Mouse (Mus musculus): ENCODE data around the gene Cops7a. TPM values are rescaled to one million over a fixed set of nuclear protein-coding genes. Genes with fewer than 3 reads are reported as not detected.

The Cops7a gene
- polyA plus RNA-seq, 1 experiment from 2014 or later = 163 TPM

Other genes with a start within 250 kb of the Cops7a start
- 12.5 and 13.3 TPM in 2 replicates for gene Ptpn6, start 226.8 kb downstream of the Cops7a start, polyA plus RNA-seq (2015; fragmentation: Nextera tagmentation; extraction: Ambion mirVana)
- 516 and 519 TPM in 2 replicates for gene Grcc10, start 224.2 kb downstream of the Cops7a start, polyA plus RNA-seq (2015; fragmentation: Nextera tagmentation; extraction: Ambion mirVana)
- not detected in 2 replicates for gene Gm45234, start 209.5 kb downstream of the Cops7a start, polyA plus RNA-seq (2015; fragmentation: Nextera tagmentation; extraction: Ambion mirVana)
- gene Atn1, start 209.0 kb downstream of the Cops7a start, polyA plus RNA-seq (2015; fragmentation: Nextera tagmentation; extraction: Ambion mirVana) = 17.0 and 17.7 TPM in 2 replicates
- gene Eno2, start 195.9 kb downstream of the Cops7a start, polyA plus RNA-seq (2015; fragmentation: Nextera tagmentation; extraction: Ambion mirVana) = 10.5 and 12.4 TPM in 2 replicates
- 0.37 and 0.90 TPM in 2 replicates for gene Lrrc23, start 185.8 kb downstream of the Cops7a start, polyA plus RNA-seq (2015; fragmentation: Nextera tagmentation; extraction: Ambion mirVana)
- gene Spsb2, start 156.9 kb downstream of the Cops7a start, polyA plus RNA-seq (2015; fragmentation: Nextera tagmentation; extraction: Ambion mirVana) = 15.3 and 18.2 TPM in 2 replicates
- gene Tpi1, start 151.2 kb downstream of the Cops7a start, polyA plus RNA-seq (2015; fragmentation: Nextera tagmentation; extraction: Ambion mirVana) = 717 and 755 TPM in 2 replicates
- 149 and 175 TPM in 2 replicates for gene Usp5, start 136.1 kb downstream of the Cops7a start, polyA plus RNA-seq (2015; fragmentation: Nextera tagmentation; extraction: Ambion mirVana)
- gene Cdca3, start 136.0 kb downstream of the Cops7a start, polyA plus RNA-seq (2015; fragmentation: Nextera tagmentation; extraction: Ambion mirVana) = 178 and 185 TPM in 2 replicates
- 1.1 and 2.9 TPM in 2 replicates for gene Gnb3, start 125.3 kb downstream of the Cops7a start, polyA plus RNA-seq (2015; fragmentation: Nextera tagmentation; extraction: Ambion mirVana)
- gene P3h3, start 107.8 kb downstream of the Cops7a start, polyA plus RNA-seq (2015; fragmentation: Nextera tagmentation; extraction: Ambion mirVana) = 23.7 and 28.6 TPM in 2 replicates
- 1.2 and 1.6 TPM in 2 replicates for gene Gpr162, start 101.6 kb downstream of the Cops7a start, polyA plus RNA-seq (2015; fragmentation: Nextera tagmentation; extraction: Ambion mirVana)
- 0.06 and 0.26 TPM in 2 replicates for gene Cd4, start 77.3 kb downstream of the Cops7a start, polyA plus RNA-seq (2015; fragmentation: Nextera tagmentation; extraction: Ambion mirVana)
- 1.7 and 1.8 TPM in 2 replicates for gene Lag3, start 53.8 kb downstream of the Cops7a start, polyA plus RNA-seq (2015; fragmentation: Nextera tagmentation; extraction: Ambion mirVana)
- gene Ptms, start 45.4 kb downstream of the Cops7a start, polyA plus RNA-seq (2015; fragmentation: Nextera tagmentation; extraction: Ambion mirVana) = 320 TPM in 2 replicates
- 357 and 385 TPM in 2 replicates for gene Mlf2, start 34.2 kb downstream of the Cops7a start, polyA plus RNA-seq (2015; fragmentation: Nextera tagmentation; extraction: Ambion mirVana)
- gene Pianp, start 31.2 kb upstream of the Cops7a start, polyA plus RNA-seq (2015; fragmentation: Nextera tagmentation; extraction: Ambion mirVana) = 1.4 and 3.1 TPM in 2 replicates
- gene Zfp384, start 43.6 kb upstream of the Cops7a start, polyA plus RNA-seq (2015; fragmentation: Nextera tagmentation; extraction: Ambion mirVana) = 16.1 and 17.8 TPM in 2 replicates
- gene Ing4, start 74.2 kb upstream of the Cops7a start, polyA plus RNA-seq (2015; fragmentation: Nextera tagmentation; extraction: Ambion mirVana) = 135 and 138 TPM in 2 replicates
- 14.4 and 15.4 TPM in 2 replicates for gene Acrbp, start 84.2 kb upstream of the Cops7a start, polyA plus RNA-seq (2015; fragmentation: Nextera tagmentation; extraction: Ambion mirVana)
- 0.33 and 0.55 TPM in 2 replicates for gene Lpar5, start 102.4 kb upstream of the Cops7a start, polyA plus RNA-seq (2015; fragmentation: Nextera tagmentation; extraction: Ambion mirVana)
- 99.2 and 100 TPM in 2 replicates for gene Chd4, start 130.4 kb upstream of the Cops7a start, polyA plus RNA-seq (2015; fragmentation: Nextera tagmentation; extraction: Ambion mirVana)
- 65.0 and 69.0 TPM in 2 replicates for gene Nop2, start 166.4 kb upstream of the Cops7a start, polyA plus RNA-seq (2015; fragmentation: Nextera tagmentation; extraction: Ambion mirVana)
- 9.6 and 10.4 TPM in 2 replicates for gene Iffo1, start 179.7 kb upstream of the Cops7a start, polyA plus RNA-seq (2015; fragmentation: Nextera tagmentation; extraction: Ambion mirVana)
- gene Gapdh, start 200.9 kb upstream of the Cops7a start, polyA plus RNA-seq (2015; fragmentation: Nextera tagmentation; extraction: Ambion mirVana) = 2,116 and 2,124 TPM in 2 replicates
- 141 and 151 TPM in 2 replicates for gene Ncapd2, start 226.2 kb upstream of the Cops7a start, polyA plus RNA-seq (2015; fragmentation: Nextera tagmentation; extraction: Ambion mirVana)
- 220 and 238 TPM in 2 replicates for gene Mrpl51, start 226.3 kb upstream of the Cops7a start, polyA plus RNA-seq (2015; fragmentation: Nextera tagmentation; extraction: Ambion mirVana)

All from kidney, embryonic 15.5 days (tissue).